Mouse (Mus musculus) heart, postnatal 10 days (tissue): ENCODE measurements at regions not wholly inside any gene's neighbourhood (a gene's known extent, or its start where the extent isn't known, plus 50 kb on each side); places are given as distances from the start of the nearest gene placed in this dataset.

Experiments
- DNase-seq, 2 experiments: peaks; one replicate each; pipeline ENCODE4 v3.0.0; 2021
- intact Hi-C: fragments of 180-260 bp; cut with DNase I; formaldehyde crosslinking; loops from one replicate; pipeline ENCODE4 v1.15.1; 2025

GRCm38 (mm10) chr13:31393421-31394215 lies 162.3 kb upstream of the Foxq1 start:
- intact Hi-C loops = no loop called here
- no peak for DNase-seq

GRCm38 (mm10) chr13:31396216-31396910 lies 159.6 kb upstream of the Foxq1 start:
- intact Hi-C loops = no loop called here
- no peak for DNase-seq

- intact Hi-C loops = no loop called here
- no peak for DNase-seq
Measured at GRCm38 (mm10) chr13:31397246-31397645, 158.7 kb upstream of the Foxq1 start.

- DNase-seq = no peak
- intact Hi-C loops = no loop called here
Measured at GRCm38 (mm10) chr13:31400401-31400800, 155.5 kb upstream of the Foxq1 start.

- no peak for DNase-seq
- intact Hi-C loops = no loop called here
Measured at GRCm38 (mm10) chr13:31405312-31405711, 150.6 kb upstream of the Foxq1 start.

- intact Hi-C loops = no loop called here
- DNase-seq = no peak
Measured at GRCm38 (mm10) chr13:31408439-31409122, 147.4 kb upstream of the Foxq1 start.

- intact Hi-C loops = no loop called here
- no peak for DNase-seq
Measured at GRCm38 (mm10) chr13:31409123-31409513, 146.8 kb upstream of the Foxq1 start.

GRCm38 (mm10) chr13:31421556-31421955 lies 134.4 kb upstream of the Foxq1 start:
- no peak for DNase-seq
- intact Hi-C loops = no loop called here

GRCm38 (mm10) chr13:31423599-31423998 lies 132.3 kb upstream of the Foxq1 start:
- intact Hi-C loops = no loop called here
- DNase-seq = no peak

- DNase-seq = no peak
- intact Hi-C loops = no loop called here
Measured at GRCm38 (mm10) chr13:31425825-31426500, 130.0 kb upstream of the Foxq1 start.

GRCm38 (mm10) chr13:31436434-31436833 lies 119.5 kb upstream of the Foxq1 start:
- intact Hi-C loops = no loop called here
- no peak for DNase-seq

- no peak for DNase-seq
- intact Hi-C loops = no loop called here
Measured at GRCm38 (mm10) chr13:31439761-31440627, 115.9 kb upstream of the Foxq1 start.

GRCm38 (mm10) chr13:31458883-31459282 lies 97.1 kb upstream of the Foxq1 start:
- intact Hi-C loops = no loop called here
- peak; percentile 2 to 4 for DNase-seq

GRCm38 (mm10) chr13:31465141-31465540 lies 90.8 kb upstream of the Foxq1 start:
- intact Hi-C loops = no loop called here
- no peak for DNase-seq

GRCm38 (mm10) chr13:31465711-31466110 lies 90.2 kb upstream of the Foxq1 start:
- intact Hi-C loops = no loop called here

GRCm38 (mm10) chr13:31468131-31468530 lies 87.8 kb upstream of the Foxq1 start:
- no peak for DNase-seq
- intact Hi-C loops = no loop called here

More at GRCm38 (mm10) chr13:31465711-31466110, 90.2 kb upstream of the Foxq1 start:
- no peak for DNase-seq

- no peak for DNase-seq
- intact Hi-C loops = no loop called here
Measured at GRCm38 (mm10) chr13:31468983-31469382, 87.0 kb upstream of the Foxq1 start.

- intact Hi-C loops = no loop called here
- DNase-seq = no peak
Measured at GRCm38 (mm10) chr13:31472366-31472765, 83.6 kb upstream of the Foxq1 start.

GRCm38 (mm10) chr13:31472804-31473203 lies 83.1 kb upstream of the Foxq1 start:
- DNase-seq = no peak
- intact Hi-C loops = no loop called here

GRCm38 (mm10) chr13:31473275-31473674 lies 82.7 kb upstream of the Foxq1 start:
- DNase-seq = no peak
- intact Hi-C loops = no loop called here
